Mouse (Mus musculus): ENCODE measurements around the gene Coro2a. TPM values are rescaled to one million over a fixed set of nuclear protein-coding genes. Genes with fewer than 3 reads are reported as not detected.
"Not testable (repeated sequence)": the region's sequence is repeated elsewhere in the genome, so short reads cannot be mapped to it uniquely, and the experiment has no call there.

Coro2a gene
- polyA plus RNA-seq, 1 experiment from 2014 or later = 2.7 TPM

- H3K4me3 ChIP-seq = no peak overlapping the region
- no peak for ATAC-seq (ENCODE audit: low FRiP score, low read depth)
- no peaks in the 10 kb centered on the region for H3K36me3 ChIP-seq
- peaks cover 8% of the 10 kb centered on the region; the same call in 1 of the 2 replicates for H3K27me3 ChIP-seq
- WGBS = 88% methylated on average over 9 of the region's 9 CpGs
- H3K9ac ChIP-seq = no peak overlapping the region
- no peak overlapping the region for H3K27ac ChIP-seq
- H3K4me1 ChIP-seq = no peaks in the 10 kb centered on the region
- H3K4me2 ChIP-seq (replicated peaks) = no peak overlapping the region
- H3K9me3 ChIP-seq = no peaks in the 10 kb centered on the region
Observed at GRCm38 (mm10) chr4:46591833-46592520, 10.0 kb downstream of the Coro2a start.

DNA sequence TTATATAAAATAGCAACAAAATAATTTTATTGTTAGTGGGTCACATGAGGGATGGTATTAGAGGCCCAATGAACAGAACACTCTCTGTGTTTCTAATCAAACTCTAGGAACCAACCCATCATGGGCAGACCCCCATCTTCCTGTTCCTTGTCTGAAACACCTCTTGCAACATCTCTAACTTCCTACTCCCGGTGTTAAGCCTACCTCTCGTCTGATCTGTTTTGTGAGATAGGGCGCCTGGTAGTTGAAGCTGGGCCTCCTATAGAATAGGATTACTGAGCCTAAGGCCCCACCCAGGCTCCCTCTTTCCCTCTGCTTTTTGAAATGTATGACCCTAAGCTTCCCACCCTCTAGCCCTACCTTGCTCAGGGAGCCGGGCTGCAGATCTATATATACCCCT lies 11.2 kb downstream of the Coro2a start:
- H3K27me3 ChIP-seq = no peaks in the 10 kb centered on the region
- no peak overlapping the region for H3K9ac ChIP-seq
- H3K36me3 ChIP-seq = no peaks in the 10 kb centered on the region
- H3K4me2 ChIP-seq (replicated peaks) = no peak overlapping the region
- H3K27ac ChIP-seq = no peak overlapping the region
- WGBS = 69% methylated on average over 4 of the region's 4 CpGs
- H3K9me3 ChIP-seq = no peaks in the 10 kb centered on the region
- no peak for ATAC-seq (ENCODE audit: low FRiP score, low read depth)
- no peaks in the 10 kb centered on the region for H3K4me1 ChIP-seq
- no peak overlapping the region for H3K4me3 ChIP-seq

DNA sequence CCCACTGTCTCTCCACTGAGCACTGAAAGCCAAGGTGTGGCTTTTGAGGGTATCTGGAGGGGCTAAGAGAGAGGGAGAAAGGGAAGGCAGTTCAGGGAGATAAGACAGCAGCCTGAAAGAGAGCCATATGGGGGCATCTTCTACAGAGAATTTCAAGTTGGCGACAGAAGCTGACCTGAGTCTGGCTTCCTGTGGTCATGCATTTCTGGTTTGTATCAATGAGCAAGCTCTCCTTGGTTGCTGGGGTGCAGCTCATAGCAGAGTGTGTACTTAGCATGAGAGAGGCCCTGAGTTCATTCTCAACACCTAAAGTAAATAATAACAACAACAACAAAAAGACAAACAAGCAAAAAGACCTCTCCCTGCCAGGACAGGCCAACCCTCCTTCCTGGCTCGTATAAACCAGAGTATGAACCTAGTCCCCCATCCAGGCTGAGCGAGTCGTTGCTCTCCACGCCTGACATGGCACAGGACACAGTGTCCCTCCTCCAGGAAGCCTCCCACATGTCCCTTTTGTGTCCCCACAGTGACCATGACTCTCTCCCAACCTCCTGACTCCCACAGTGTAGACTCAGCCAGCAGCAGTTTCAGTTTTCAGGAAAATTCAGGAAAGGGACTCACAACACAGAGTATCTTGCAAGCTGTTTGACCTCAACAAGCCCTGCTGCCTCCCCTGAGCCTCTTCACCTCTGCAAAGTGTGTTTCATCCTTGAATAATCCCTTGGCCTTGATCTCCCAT lies 11.9 kb downstream of the Coro2a start:
- no peak overlapping the region for H3K27ac ChIP-seq
- no peaks in the 10 kb centered on the region for H3K9me3 ChIP-seq
- no peak overlapping the region for H3K9ac ChIP-seq
- H3K27me3 ChIP-seq = no peaks in the 10 kb centered on the region
- no peaks in the 10 kb centered on the region for H3K36me3 ChIP-seq
- H3K4me2 ChIP-seq (replicated peaks) = no peak overlapping the region
- no peaks in the 10 kb centered on the region for H3K4me1 ChIP-seq
- 72% methylated on average over 5 of the region's 5 CpGs for WGBS
- no peak for ATAC-seq (ENCODE audit: low FRiP score, low read depth)
- no peak overlapping the region for H3K4me3 ChIP-seq

DNA sequence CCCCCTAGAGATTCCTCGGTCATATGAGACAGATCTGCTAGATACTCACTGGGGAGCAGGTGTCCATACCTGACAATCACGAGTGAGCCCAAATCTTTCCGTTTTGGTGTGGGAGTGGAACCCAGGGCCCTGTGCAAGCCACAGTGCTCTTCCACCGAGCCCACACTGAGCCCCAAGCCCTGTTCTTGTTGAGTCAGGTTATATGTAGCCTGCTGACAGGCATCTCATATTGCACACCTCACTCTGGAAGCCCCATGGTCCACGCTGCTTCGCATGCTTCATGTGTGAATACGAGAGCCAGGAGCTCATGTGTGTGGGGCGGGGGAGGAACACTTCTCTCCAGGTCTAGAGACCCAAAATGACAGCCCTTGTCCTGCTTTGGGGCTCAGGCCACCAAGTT lies 12.9 kb downstream of the Coro2a start:
- no peaks in the 10 kb centered on the region for H3K9me3 ChIP-seq
- 76% methylated on average over 8 of the region's 8 CpGs for WGBS
- H3K4me2 ChIP-seq (replicated peaks) = no peak overlapping the region
- ATAC-seq (ENCODE audit: low FRiP score, low read depth) = no peak
- H3K9ac ChIP-seq = no peak overlapping the region
- no peaks in the 10 kb centered on the region for H3K4me1 ChIP-seq
- H3K36me3 ChIP-seq = no peaks in the 10 kb centered on the region
- no peaks in the 10 kb centered on the region for H3K27me3 ChIP-seq
- H3K27ac ChIP-seq = no peak overlapping the region
- H3K4me3 ChIP-seq = no peak overlapping the region

- Histone ChIP-seq H3K4me2 (replicated peaks) (no peak overlapping the region), H3K4me3 (no peak overlapping the region), H3K9me3 (peaks cover 2% of the 10 kb centered on the region), H3K27me3 (no peaks in the 10 kb centered on the region), H3K36me3 (no peaks in the 10 kb centered on the region), H3K4me1 (no peaks in the 10 kb centered on the region), H3K27ac (no peak overlapping the region), H3K9ac (no peak overlapping the region)
- 93% methylated on average over 4 of the region's 4 CpGs for WGBS
- ATAC-seq (ENCODE audit: low FRiP score, low read depth) = no peak
Observed at GRCm38 (mm10) chr4:46586473-46586872, 15.5 kb downstream of the Coro2a start.

GRCm38 (mm10) chr4:46585811-46586190 lies 16.2 kb downstream of the Coro2a start:
- no peaks in the 10 kb centered on the region for H3K36me3 ChIP-seq
- H3K4me2 ChIP-seq (replicated peaks) = no peak overlapping the region
- H3K27me3 ChIP-seq = no peaks in the 10 kb centered on the region
- no peak for ATAC-seq (ENCODE audit: low FRiP score, low read depth)
- H3K27ac ChIP-seq = no peak overlapping the region
- H3K9me3 ChIP-seq = peaks cover 7% of the 10 kb centered on the region
- H3K9ac ChIP-seq = no peak overlapping the region
- H3K4me1 ChIP-seq = no peaks in the 10 kb centered on the region
- H3K4me3 ChIP-seq = no peak overlapping the region
- 66% methylated on average over 8 of the region's 8 CpGs for WGBS

DNA sequence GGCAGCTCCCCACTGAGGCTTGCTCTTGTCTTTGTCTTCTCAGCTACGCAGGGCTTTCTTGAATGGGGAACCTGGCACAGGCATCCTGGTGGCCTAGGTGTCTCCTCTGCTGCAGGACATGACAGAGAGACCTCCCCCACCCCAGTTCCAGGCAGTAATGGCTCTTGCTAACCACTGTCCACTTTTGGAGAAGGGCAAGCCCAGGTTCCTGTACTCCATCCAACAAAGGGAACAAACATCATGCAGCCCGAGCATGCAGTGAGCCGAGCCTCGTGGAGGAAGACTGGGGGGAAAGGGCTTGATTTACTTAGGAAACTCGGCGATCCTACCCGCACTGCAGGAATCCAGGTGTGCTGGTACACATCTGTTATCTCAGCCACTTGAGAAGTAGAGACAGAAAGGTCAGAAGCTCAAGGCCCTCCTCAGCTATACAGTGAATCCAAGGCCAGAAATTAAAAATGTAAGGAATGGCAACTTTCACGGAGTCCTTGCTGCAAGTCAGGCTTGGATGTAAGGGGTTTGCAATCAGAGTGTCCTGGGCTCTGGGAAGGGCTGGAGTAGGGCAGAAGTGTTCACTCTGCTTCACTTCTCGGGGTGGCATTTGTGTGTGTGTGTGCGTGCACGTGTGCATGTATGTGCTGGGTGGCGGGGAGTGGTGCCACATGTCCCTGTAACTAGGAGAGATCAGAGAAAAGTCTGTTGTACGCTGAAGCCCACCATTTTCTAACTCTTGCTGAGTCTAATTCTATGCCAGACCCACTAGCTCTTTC lies 16.8 kb downstream of the Coro2a start:
- H3K27me3 ChIP-seq = no peaks in the 10 kb centered on the region
- H3K36me3 ChIP-seq = no peaks in the 10 kb centered on the region
- ATAC-seq (ENCODE audit: low FRiP score, low read depth) = no peak

GRCm38 (mm10) chr4:46584536-46584935 lies 17.5 kb downstream of the Coro2a start:
- not testable (repeated sequence) for H3K36me3 ChIP-seq; H3K27me3 ChIP-seq; H3K9me3 ChIP-seq; H3K9ac ChIP-seq; ATAC-seq (ENCODE audit: low FRiP score, low read depth); H3K4me1 ChIP-seq; H3K4me3 ChIP-seq; H3K4me2 ChIP-seq (replicated peaks); H3K27ac ChIP-seq
- whole genome bisulfite sequencing = 57% methylated on average over 3 of the region's 3 CpGs

More for the DNA sequence above, 16.8 kb downstream of the Coro2a start:
- H3K27ac ChIP-seq = no peak overlapping the region
- peaks cover 8% of the 10 kb centered on the region for H3K9me3 ChIP-seq
- no peak overlapping the region for H3K4me2 ChIP-seq (replicated peaks)
- no peak overlapping the region for H3K9ac ChIP-seq
- no peak overlapping the region for H3K4me3 ChIP-seq
- WGBS = 83% methylated on average over 13 of the region's 13 CpGs
- H3K4me1 ChIP-seq = no peaks in the 10 kb centered on the region

DNA sequence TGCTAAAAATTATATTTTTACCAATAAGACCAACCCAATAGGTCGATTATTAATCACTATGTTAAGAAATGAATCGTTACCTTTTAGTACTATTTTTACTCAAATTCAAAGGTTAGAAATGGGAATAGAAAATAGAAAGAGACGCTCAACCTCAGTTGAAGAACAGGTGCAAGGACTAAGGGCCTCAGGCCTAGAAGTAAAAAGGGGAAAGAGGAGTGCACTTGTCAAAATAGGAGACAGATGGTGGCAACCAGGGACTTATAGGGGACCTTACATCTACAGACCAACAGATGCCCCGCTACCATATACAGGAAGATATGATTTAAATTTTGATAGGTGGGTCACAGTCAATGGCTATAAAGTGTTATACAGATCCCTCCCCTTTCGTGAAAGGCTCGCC lies 17.9 kb downstream of the Coro2a start:
- H3K36me3 ChIP-seq; H3K27me3 ChIP-seq; H3K4me1 ChIP-seq; ATAC-seq (ENCODE audit: low FRiP score, low read depth); H3K27ac ChIP-seq; H3K9me3 ChIP-seq; H3K4me2 ChIP-seq (replicated peaks); H3K4me3 ChIP-seq; H3K9ac ChIP-seq: not testable (repeated sequence)
- 74% methylated on average over 2 of the region's 6 CpGs for WGBS

- not testable (repeated sequence) for H3K36me3 ChIP-seq; H3K9me3 ChIP-seq; H3K4me2 ChIP-seq (replicated peaks); H3K9ac ChIP-seq; H3K27me3 ChIP-seq; H3K27ac ChIP-seq; H3K4me1 ChIP-seq; ATAC-seq (ENCODE audit: low FRiP score, low read depth); H3K4me3 ChIP-seq
- 82% methylated on average over 9 of the region's 9 CpGs for WGBS
Observed at GRCm38 (mm10) chr4:46582024-46582423, 20.0 kb downstream of the Coro2a start.

DNA sequence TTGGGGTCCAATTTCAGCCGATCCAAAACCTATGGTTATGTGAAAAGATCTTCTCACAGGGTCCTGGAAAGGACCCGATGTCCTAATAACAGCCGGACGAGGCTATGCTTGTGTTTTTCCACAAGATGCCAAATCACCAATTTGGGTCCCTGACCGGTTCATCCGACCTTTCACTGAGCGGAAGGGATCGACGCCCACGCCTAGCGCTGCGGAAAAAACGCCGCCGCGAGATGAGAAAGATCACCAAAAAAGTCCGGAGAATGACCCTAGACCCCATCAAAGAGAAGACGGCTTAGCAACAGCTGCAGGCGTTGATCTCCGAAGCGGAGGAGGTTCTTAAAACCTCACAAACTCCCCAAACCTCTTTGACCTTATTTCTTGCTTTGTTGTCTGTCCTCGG lies 20.4 kb downstream of the Coro2a start:
- H3K27ac ChIP-seq; H3K36me3 ChIP-seq; ATAC-seq (ENCODE audit: low FRiP score, low read depth); H3K27me3 ChIP-seq; H3K4me3 ChIP-seq; H3K4me2 ChIP-seq (replicated peaks); H3K4me1 ChIP-seq; H3K9me3 ChIP-seq; H3K9ac ChIP-seq: not testable (repeated sequence)
- 94% methylated on average over 22 of the region's 22 CpGs for WGBS

- H3K4me2 ChIP-seq (replicated peaks); ATAC-seq (ENCODE audit: low FRiP score, low read depth); H3K27ac ChIP-seq; H3K9ac ChIP-seq; H3K4me1 ChIP-seq; H3K4me3 ChIP-seq; H3K9me3 ChIP-seq; H3K27me3 ChIP-seq; H3K36me3 ChIP-seq: not testable (repeated sequence)
- WGBS = 90% methylated on average over 15 of the region's 15 CpGs
Observed at GRCm38 (mm10) chr4:46580799-46581243, 21.2 kb downstream of the Coro2a start.
